Mouse (Mus musculus) embryonic facial prominence, embryonic 11.5 days (tissue): ENCODE results near the gene Slc25a22. TPM values are rescaled to one million over a fixed set of nuclear protein-coding genes. Genes with fewer than 3 reads are reported as not detected.
A peak's percentile ranks its signal among the peaks of the same experiment; 100 is the strongest.

Source experiments
- ATAC-seq: fragments of 200-750 bp; cut with Nextera tagmentation; replicated peaks from 2 replicates; pipeline ENCODE4 v1.8.0; 2017; ENCODE audit warnings: low read depth; ENCODE audit not compliant: insufficient number of reproducible peaks, low FRiP score, low TSS enrichment
- DNase-seq: peaks from one replicate; pipeline ENCODE4 v3.0.0-alpha.2; 2015; ENCODE audit warnings: low spot score
- H3K27ac ChIP-seq: fragments of 300-500 bp; sonication (generic); replicated peaks from 2 replicates; pipeline ENCODE4 v1.5.1; 2014; ENCODE audit warnings: mild to moderate bottlenecking, low read depth, low read length, control low read depth
- H3K27me3 ChIP-seq: fragments of 300-500 bp; sonication (generic); 2 replicates; pipeline ENCODE4 v1.6.1; 2014; ENCODE audit warnings: mild to moderate bottlenecking, low read length, moderate library complexity, mixed read lengths; ENCODE audit not compliant: control insufficient read depth, insufficient read depth
- H3K36me3 ChIP-seq: fragments of 300-500 bp; sonication (generic); replicated peaks from 2 replicates; pipeline ENCODE4 v1.6.1; 2014; ENCODE audit warnings: low read depth, mild to moderate bottlenecking, low read length, moderate library complexity, mixed read lengths; ENCODE audit not compliant: control insufficient read depth, insufficient read depth
- H3K4me1 ChIP-seq: fragments of 300-500 bp; sonication (generic); 2 replicates; pipeline ENCODE4 v1.6.1; 2014; ENCODE audit warnings: low read length, mixed read lengths; ENCODE audit not compliant: control insufficient read depth, insufficient read depth
- H3K4me2 ChIP-seq: fragments of 300-500 bp; sonication (generic); 2 replicates; pipeline ENCODE4 v1.6.1; 2014; ENCODE audit warnings: low read depth, mild to moderate bottlenecking, control low read depth, low read length, moderate library complexity
- H3K4me3 ChIP-seq: fragments of 300-500 bp; sonication (generic); 2 replicates; pipeline ENCODE4 v1.5.1; 2014; ENCODE audit warnings: low read depth, low read length, control low read depth
- H3K9ac ChIP-seq: fragments of 300-500 bp; sonication (generic); replicated peaks from 2 replicates; pipeline ENCODE4 v1.6.1; 2014; ENCODE audit warnings: mild to moderate bottlenecking, control low read depth, low read length
- H3K9me3 ChIP-seq: fragments of 300-500 bp; sonication (generic); replicated peaks from 2 replicates; pipeline ENCODE4 v1.6.1; 2016; ENCODE audit warnings: mild to moderate bottlenecking, low read length, inconsistent platforms, mixed read lengths; ENCODE audit not compliant: control insufficient read depth
- WGBS: fragments of 180-500 bp; shearing (Covaris S2); extraction: QIAGEN DNeasy Blood & Tissue Kit; methylation state at CpG from one replicate; pipeline ENCODE4 v1.1.7; 2014; 5-methylcytosine and 5-hydroxymethylcytosine counted together
- polyA plus RNA-seq: library from polyadenylated mRNA; unstranded; fragments of >200 nt; fragmentation: Nextera tagmentation; extraction: Ambion mirVana; gene quantifications from 2 replicates; pipeline ENCODE4 v1.2.1, GENCODE M21; 2014

Slc25a22 gene
- polyA plus RNA-seq, 1 experiment from 2014 or later = 27.4 TPM

GRCm38 (mm10) chr7:141482531-141483024 lies 44.9 kb upstream of the Slc25a22 start:
- Histone ChIP-seq H3K36me3 (no peaks in the 10 kb centered on the region), H3K9ac (peak overlapping the region; percentile 58), H3K4me2 (peak overlapping the region; percentile 95), H3K27ac (no peak overlapping the region), H3K27me3 (peaks cover 4% of the 10 kb centered on the region; the same call in 1 of the 2 replicates), H3K4me1 (peaks cover 5% of the 10 kb centered on the region; the same call in 1 of the 2 replicates), H3K9me3 (no peaks in the 10 kb centered on the region), H3K4me3 (peak overlapping the region; percentile 55)
- WGBS = 13% methylated on average over 11 of the region's 11 CpGs
- DNase-seq = no peak
- ATAC-seq = 0 out of 2 replicates have a peak, but pooled peaks have one; percentile 3

GRCm38 (mm10) chr7:141481498-141482401 lies 44.1 kb upstream of the Slc25a22 start:
- Histone ChIP-seq H3K9me3 (no peaks in the 10 kb centered on the region), H3K36me3 (no peaks in the 10 kb centered on the region), H3K4me1 (peaks cover 5% of the 10 kb centered on the region), H3K27me3 (peaks cover 4% of the 10 kb centered on the region; the same call in 1 of the 2 replicates), H3K4me2 (peak overlapping the region; percentile 95), H3K27ac (no peak overlapping the region), H3K4me3 (peak overlapping the region; percentile 55), H3K9ac (peak overlapping the region; percentile 58)
- 0 out of 2 replicates have a peak, but pooled peaks have one; percentile 12 for ATAC-seq
- peak; percentile 74 for DNase-seq
- WGBS = under 1% methylated on average over 81 of the region's 81 CpGs

GRCm38 (mm10) chr7:141480842-141481497 lies 43.3 kb upstream of the Slc25a22 start:
- 8% methylated on average over 10 of the region's 10 CpGs for WGBS
- H3K4me1 ChIP-seq = peaks cover 9% of the 10 kb centered on the region
- DNase-seq = peak; percentile 84
- no peak overlapping the region for H3K4me3 ChIP-seq
- ATAC-seq = peak; percentile 36
- no peak overlapping the region for H3K27ac ChIP-seq
- H3K9me3 ChIP-seq = no peaks in the 10 kb centered on the region
- peak overlapping the region; percentile 95 for H3K4me2 ChIP-seq
- no peak overlapping the region for H3K9ac ChIP-seq
- H3K27me3 ChIP-seq = peaks cover 4% of the 10 kb centered on the region; the same call in 1 of the 2 replicates
- no peaks in the 10 kb centered on the region for H3K36me3 ChIP-seq

- peaks cover 4% of the 10 kb centered on the region; the same call in 1 of the 2 replicates for H3K27me3 ChIP-seq
- no peak overlapping the region for H3K4me3 ChIP-seq
- no peak overlapping the region for H3K27ac ChIP-seq
- H3K9ac ChIP-seq = no peak overlapping the region
- DNase-seq (no peak), ATAC-seq (no peak)
- H3K9me3 ChIP-seq = no peaks in the 10 kb centered on the region
- WGBS = 73% methylated on average over 5 of the region's 5 CpGs
- H3K4me2 ChIP-seq = no peak overlapping the region
- H3K36me3 ChIP-seq = no peaks in the 10 kb centered on the region
- peaks cover 9% of the 10 kb centered on the region for H3K4me1 ChIP-seq
Measured at GRCm38 (mm10) chr7:141478270-141478748, 40.6 kb upstream of the Slc25a22 start.

GRCm38 (mm10) chr7:141477578-141478269 lies 40.0 kb upstream of the Slc25a22 start:
- H3K4me1 ChIP-seq = peaks cover 8% of the 10 kb centered on the region

GRCm38 (mm10) chr7:141476981-141477370 lies 39.3 kb upstream of the Slc25a22 start:
- no peaks in the 10 kb centered on the region for H3K9me3 ChIP-seq
- ATAC-seq = no peak
- H3K4me1 ChIP-seq = peaks cover 4% of the 10 kb centered on the region
- DNase-seq = no peak
- H3K4me3 ChIP-seq = peak overlapping the region; percentile 72; the same call in 1 of the 2 replicates
- 14% methylated on average over 7 of the region's 7 CpGs for WGBS
- H3K4me2 ChIP-seq = peak overlapping the region; percentile 89; the same call in 1 of the 2 replicates
- no peak overlapping the region for H3K27ac ChIP-seq
- H3K27me3 ChIP-seq = no peaks in the 10 kb centered on the region
- peak overlapping the region; percentile 11 for H3K9ac ChIP-seq
- no peaks in the 10 kb centered on the region for H3K36me3 ChIP-seq

More at GRCm38 (mm10) chr7:141477578-141478269, 40.0 kb upstream of the Slc25a22 start:
- Histone ChIP-seq H3K27me3 (peaks cover 2% of the 10 kb centered on the region; the same call in 1 of the 2 replicates), H3K9me3 (no peaks in the 10 kb centered on the region), H3K36me3 (no peaks in the 10 kb centered on the region), H3K27ac (no peak overlapping the region), H3K4me3 (no peak overlapping the region), H3K9ac (no peak overlapping the region), H3K4me2 (no peak overlapping the region)
- DNase-seq (no peak), ATAC-seq (no peak)
- WGBS = 53% methylated on average over 4 of the region's 4 CpGs

- Histone ChIP-seq H3K27ac (peak overlapping the region; percentile 67), H3K9ac (peak overlapping the region; percentile 11)
- WGBS = under 1% methylated on average over 17 of the region's 17 CpGs
Measured at GRCm38 (mm10) chr7:141476226-141476980, 38.7 kb upstream of the Slc25a22 start.

More at GRCm38 (mm10) chr7:141476226-141476980, 38.7 kb upstream of the Slc25a22 start:
- H3K36me3 ChIP-seq = no peaks in the 10 kb centered on the region
- peak overlapping the region; percentile 72 for H3K4me3 ChIP-seq
- DNase-seq (peak; percentile 60), ATAC-seq (peak; percentile 26; the same call in 1 of the 2 replicates)
- H3K27me3 ChIP-seq = no peaks in the 10 kb centered on the region
- peaks cover 4% of the 10 kb centered on the region for H3K4me1 ChIP-seq
- no peaks in the 10 kb centered on the region for H3K9me3 ChIP-seq
- peak overlapping the region; percentile 89 for H3K4me2 ChIP-seq
